Mouse (Mus musculus) G1E-ER4 (cell line): ENCODE data around the gene Atcay. TPM values are rescaled to one million over a fixed set of nuclear protein-coding genes. Genes with fewer than 3 reads are reported as not detected.

Experiments used
- GATA1 ChIP-seq: IDR thresholded peaks from one replicate; pipeline ENCODE4 v1.8.0; 2012; ENCODE audit warnings: low read length, inconsistent platforms
- polyA plus RNA-seq: library from polyadenylated mRNA; stranded (reverse); fragments of >175 nt; gene quantifications from 2 replicates; pipeline ENCODE4 v1.2.3, GENCODE M21; 2012

Atcay gene
- polyA plus RNA-seq, 1 experiment: not detected

- TF ChIP-seq GATA1: no peak
These were observed 36.5 kb downstream of the Atcay start for GRCm38 (mm10) chr10:81193991-81194774.

GRCm38 (mm10) chr10:81192968-81193501 lies 37.6 kb downstream of the Atcay start:
- no peak for TF ChIP-seq GATA1

- TF ChIP-seq GATA1: no peak
These were observed 38.2 kb downstream of the Atcay start for GRCm38 (mm10) chr10:81192270-81192967.

GRCm38 (mm10) chr10:81191342-81191982 lies 39.2 kb downstream of the Atcay start:
- no peak for TF ChIP-seq GATA1

GRCm38 (mm10) chr10:81190912-81191321 lies 39.7 kb downstream of the Atcay start:
- no peak for TF ChIP-seq GATA1

- no peak for TF ChIP-seq GATA1
These were observed 40.3 kb downstream of the Atcay start for GRCm38 (mm10) chr10:81190236-81190911.

GRCm38 (mm10) chr10:81189821-81190220 lies 40.8 kb downstream of the Atcay start:
- no peak for TF ChIP-seq GATA1

- no peak for TF ChIP-seq GATA1
These were observed 43.5 kb downstream of the Atcay start for GRCm38 (mm10) chr10:81187161-81187560.

GRCm38 (mm10) chr10:81184765-81185164 lies 45.9 kb downstream of the Atcay start:
- no peak for TF ChIP-seq GATA1

GRCm38 (mm10) chr10:81183805-81184204 lies 46.8 kb downstream of the Atcay start, which contains the start of gene 4930442H23Rik:
4930442H23Rik (minus strand) TSS chr10:81183849.
- no peak for TF ChIP-seq GATA1

- no peak for TF ChIP-seq GATA1
These were observed 48.0 kb downstream of the Atcay start, which contains the start of gene Dapk3 for GRCm38 (mm10) chr10:81182336-81183333. Dapk3 (plus strand) TSS chr10:81183005.

- TF ChIP-seq GATA1: no peak
These were observed 49.7 kb downstream of the Atcay start for GRCm38 (mm10) chr10:81180946-81181345.

- no peak for TF ChIP-seq GATA1
These were observed 50.9 kb downstream of the Atcay start for GRCm38 (mm10) chr10:81179451-81180342.

- no peak for TF ChIP-seq GATA1
These were observed 51.7 kb downstream of the Atcay start for GRCm38 (mm10) chr10:81178927-81179326.
